Mouse (Mus musculus) neural tube, embryonic 10.5 days (tissue): ENCODE data around the gene Rsph1.
"Not testable (repeated sequence)": the region's sequence is repeated elsewhere in the genome, so short reads cannot be mapped to it uniquely, and the experiment has no call there.

Source experiments
- DNase-seq: peaks from one replicate; pipeline ENCODE4 v3.0.0-alpha.2; 2017; ENCODE audit warnings: low spot score; ENCODE audit errors: extremely low spot score

Rsph1 gene

GRCm38 (mm10) chr17:31279541-31279940 lies 2.4 kb upstream of the Rsph1 start:
- DNase-seq = no peak

- no peak for DNase-seq
These were observed 748 bp upstream of the Rsph1 start for GRCm38 (mm10) chr17:31277931-31278330.

GRCm38 (mm10) chr17:31276207-31276921 lies 819 bp downstream of the Rsph1 start:
- no peak for DNase-seq

- no peak for DNase-seq
These were observed 2.0 kb downstream of the Rsph1 start for GRCm38 (mm10) chr17:31275181-31275580.

- DNase-seq = no peak
These were observed 3.6 kb downstream of the Rsph1 start for GRCm38 (mm10) chr17:31273631-31274030.

- DNase-seq = no peak
These were observed 4.6 kb downstream of the Rsph1 start for GRCm38 (mm10) chr17:31272416-31273165.

GRCm38 (mm10) chr17:31271136-31271851 lies 5.9 kb downstream of the Rsph1 start:
- DNase-seq = no peak

GRCm38 (mm10) chr17:31270736-31271135 lies 6.4 kb downstream of the Rsph1 start:
- DNase-seq = not testable (repeated sequence)

- DNase-seq = no peak
These were observed 6.9 kb downstream of the Rsph1 start for GRCm38 (mm10) chr17:31270246-31270645.

- DNase-seq = no peak
These were observed 7.4 kb downstream of the Rsph1 start for GRCm38 (mm10) chr17:31269761-31270160.

GRCm38 (mm10) chr17:31268016-31268415 lies 9.2 kb downstream of the Rsph1 start:
- no peak for DNase-seq

- DNase-seq = no peak
These were observed 9.6 kb downstream of the Rsph1 start for GRCm38 (mm10) chr17:31267603-31268002.

- DNase-seq = no peak
These were observed 10.0 kb downstream of the Rsph1 start for GRCm38 (mm10) chr17:31267138-31267537.

GRCm38 (mm10) chr17:31266321-31266950 lies 10.7 kb downstream of the Rsph1 start:
- DNase-seq = no peak

- DNase-seq = no peak
These were observed 11.4 kb downstream of the Rsph1 start for GRCm38 (mm10) chr17:31265831-31266230.

- DNase-seq = no peak
These were observed 12.0 kb downstream of the Rsph1 start for GRCm38 (mm10) chr17:31265171-31265572.

- DNase-seq = no peak
These were observed 12.8 kb downstream of the Rsph1 start for GRCm38 (mm10) chr17:31264372-31264771.

GRCm38 (mm10) chr17:31263770-31264169 lies 13.4 kb downstream of the Rsph1 start:
- DNase-seq = no peak

- DNase-seq = no peak
These were observed 14.5 kb downstream of the Rsph1 start for GRCm38 (mm10) chr17:31262715-31263114.

GRCm38 (mm10) chr17:31261352-31261751 lies 15.8 kb downstream of the Rsph1 start:
- DNase-seq = no peak

- no peak for DNase-seq
These were observed 16.8 kb downstream of the Rsph1 start for GRCm38 (mm10) chr17:31260430-31260829.

GRCm38 (mm10) chr17:31259825-31260224 lies 17.4 kb downstream of the Rsph1 start:
- no peak for DNase-seq
